Mouse (Mus musculus) adrenal gland, adult 8-10 months (tissue): ENCODE data around the gene Gm14226. TPM values are rescaled to one million over a fixed set of nuclear protein-coding genes. Genes with fewer than 3 reads are reported as not detected.
"Not testable (repeated sequence)": the region's sequence is repeated elsewhere in the genome, so short reads cannot be mapped to it uniquely, and the experiment has no call there.

Source experiments
- DNase-seq: peaks from one replicate; pipeline ENCODE4 v3.0.0; 2022
- total RNA-seq, 4 experiments: library from RNA; stranded (reverse); gene quantifications; 2 replicates each; pipeline ENCODE4 v1.2.4; 2022

Gene Gm14226
- total RNA-seq, 4 experiments from 2014 or later = 3.1 to 9.6 (median 4.6) TPM

- no peak for DNase-seq
These were observed 29.5 kb downstream of the Gm14226 start for GRCm38 (mm10) chr2:155047452-155048178.

DNA sequence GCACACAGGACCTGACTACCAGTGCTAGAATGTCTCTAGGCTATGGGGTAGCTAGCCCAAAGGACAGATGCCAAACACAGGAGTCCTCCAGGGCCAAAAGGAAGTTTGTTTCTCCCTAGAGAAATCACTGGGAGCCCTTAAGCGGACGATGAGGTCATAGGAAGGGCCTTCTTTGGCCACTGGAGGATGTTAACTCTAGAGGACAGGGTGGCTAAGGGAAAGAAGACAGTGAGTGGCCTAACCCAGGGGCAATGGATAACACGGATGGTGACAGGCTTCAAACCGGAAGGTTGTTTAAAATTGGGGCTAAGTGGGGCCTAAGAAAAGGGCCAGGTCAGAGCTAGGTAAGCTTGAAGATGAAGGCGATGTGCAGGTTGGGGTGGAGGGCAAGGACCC lies 32.0 kb downstream of the Gm14226 start:
- no peak for DNase-seq

GRCm38 (mm10) chr2:155050504-155051236 lies 32.6 kb downstream of the Gm14226 start:
- DNase-seq = peak; percentile 91

GRCm38 (mm10) chr2:155051622-155052351 lies 33.7 kb downstream of the Gm14226 start:
- DNase-seq = no peak

DNA sequence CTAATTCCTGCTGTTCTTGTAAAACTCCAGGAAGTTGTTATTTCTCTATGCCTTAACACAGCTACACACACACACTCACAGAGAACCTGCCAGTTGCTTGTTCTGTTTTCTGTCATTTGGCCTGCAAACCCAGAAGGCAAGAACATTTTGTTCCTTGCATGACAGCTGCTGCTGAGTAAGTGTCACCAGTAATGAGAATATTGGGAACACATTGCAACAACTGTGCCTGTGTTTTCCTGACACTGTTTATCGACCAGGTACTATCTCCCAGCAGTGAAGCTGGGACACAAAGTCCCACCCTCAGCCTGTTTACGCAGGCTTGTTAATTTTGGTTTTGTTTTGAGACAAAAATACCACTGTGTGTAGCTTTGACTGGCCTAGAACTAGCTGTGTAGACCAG lies 34.6 kb downstream of the Gm14226 start:
- DNase-seq = no peak

GRCm38 (mm10) chr2:155053512-155053911 lies 35.4 kb downstream of the Gm14226 start:
- DNase-seq = not testable (repeated sequence)

- DNase-seq = no peak
These were observed 36.6 kb downstream of the Gm14226 start for GRCm38 (mm10) chr2:155054672-155055071.

GRCm38 (mm10) chr2:155056076-155056578 lies 38.1 kb downstream of the Gm14226 start:
- no peak for DNase-seq

GRCm38 (mm10) chr2:155057361-155057760 lies 39.3 kb downstream of the Gm14226 start:
- no peak for DNase-seq

DNA sequence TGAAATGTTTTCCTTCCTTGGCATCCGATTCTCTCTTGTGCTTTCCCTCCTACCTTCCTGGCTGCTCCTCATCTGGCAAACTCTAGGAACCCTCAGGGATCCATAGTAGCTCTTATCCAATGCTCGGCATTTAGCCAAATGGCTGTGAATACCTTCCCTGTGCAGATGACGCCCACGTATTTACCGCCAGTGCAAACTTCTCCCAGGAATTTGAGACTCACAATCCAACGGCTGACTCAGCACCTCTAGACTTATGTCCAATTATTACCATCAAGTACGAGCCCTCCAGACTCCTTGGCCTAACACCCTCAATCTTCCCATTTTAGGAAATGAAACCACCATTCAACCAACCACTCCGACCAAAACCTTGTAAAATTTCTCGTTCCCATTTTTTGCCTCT lies 53.0 kb downstream of the Gm14226 start:
- no peak for DNase-seq

DNA sequence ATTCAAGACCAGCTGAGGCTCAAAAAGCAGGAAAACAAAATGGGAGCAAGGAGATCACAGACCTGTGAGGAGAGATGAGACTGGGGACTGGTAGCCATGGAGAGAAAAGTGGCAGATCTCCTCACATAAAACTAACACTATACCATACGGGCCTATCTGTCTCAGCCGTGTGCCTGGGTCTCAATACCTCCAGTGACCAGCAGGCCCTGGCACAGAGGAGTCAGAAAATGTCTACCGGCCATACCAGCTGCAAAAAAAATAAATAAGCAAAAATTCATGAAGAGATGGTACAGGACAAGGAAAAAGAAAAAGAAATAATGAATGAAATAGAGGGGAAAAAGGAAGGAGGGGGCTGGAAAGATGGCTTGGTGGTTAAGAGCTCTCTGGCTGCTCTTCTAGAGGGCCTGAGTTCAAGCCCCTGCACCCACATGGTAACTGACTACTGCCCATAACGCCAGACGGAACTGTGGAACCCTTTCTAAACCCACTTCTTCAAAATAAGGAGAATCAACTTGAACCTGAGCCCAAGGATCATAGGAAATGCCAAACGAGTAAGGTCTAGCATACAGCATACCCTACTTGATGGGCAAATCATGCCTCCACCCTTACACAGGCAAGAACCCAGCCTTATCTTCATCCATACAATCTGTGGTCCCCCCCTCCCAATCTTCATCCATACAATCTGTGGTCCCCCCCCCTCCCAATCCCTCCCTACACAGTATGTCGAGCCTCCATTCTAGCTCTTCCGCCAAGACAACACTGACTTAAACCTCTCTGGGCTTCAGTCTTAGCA lies 54.5 kb downstream of the Gm14226 start:
- DNase-seq = no peak

GRCm38 (mm10) chr2:155073347-155073746 lies 55.3 kb downstream of the Gm14226 start:
- DNase-seq = no peak

DNA sequence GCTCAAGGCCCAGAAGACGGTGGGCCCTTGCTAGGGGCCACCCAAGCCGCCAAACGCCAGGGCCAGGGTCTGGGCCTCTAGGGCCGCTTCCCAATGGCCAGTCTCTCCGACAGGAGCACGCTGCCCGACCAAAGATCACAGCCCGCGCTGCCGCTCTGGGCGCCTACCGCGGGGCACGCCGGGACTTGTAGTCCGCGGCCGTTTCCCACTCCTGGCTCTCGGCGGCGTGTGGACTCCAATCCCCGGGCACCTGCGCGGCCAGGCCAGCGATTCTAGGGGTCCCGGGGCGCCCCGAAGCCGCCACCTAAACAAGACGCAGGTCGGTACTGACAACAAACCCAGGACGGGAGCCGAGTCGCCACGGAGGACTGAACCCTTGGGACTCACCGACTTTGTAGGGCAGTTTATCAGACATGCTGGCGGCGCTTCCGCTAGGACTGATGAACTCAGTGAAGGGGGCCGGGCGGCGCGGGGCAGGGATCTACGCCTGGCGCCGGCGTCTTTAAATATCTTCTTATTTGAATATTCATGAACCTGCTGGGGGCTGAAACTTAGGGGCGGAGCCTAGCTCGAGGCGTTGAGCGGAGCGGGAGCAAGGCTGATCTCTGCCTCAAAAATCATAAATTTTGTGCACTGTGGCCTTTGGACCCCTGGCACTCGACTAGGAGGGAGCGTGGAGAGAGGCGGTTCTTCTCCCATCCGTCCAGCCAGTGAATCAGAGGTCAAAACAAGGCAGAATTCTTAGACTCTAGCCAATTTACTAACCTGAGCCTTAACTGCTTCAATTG lies 56.1 kb downstream of the Gm14226 start, which contains the start of gene Ahcy:
TSS of gene Ahcy (minus strand) at position 520 of the 788 bp plus-strand sequence.
- peak; percentile 89 for DNase-seq

DNA sequence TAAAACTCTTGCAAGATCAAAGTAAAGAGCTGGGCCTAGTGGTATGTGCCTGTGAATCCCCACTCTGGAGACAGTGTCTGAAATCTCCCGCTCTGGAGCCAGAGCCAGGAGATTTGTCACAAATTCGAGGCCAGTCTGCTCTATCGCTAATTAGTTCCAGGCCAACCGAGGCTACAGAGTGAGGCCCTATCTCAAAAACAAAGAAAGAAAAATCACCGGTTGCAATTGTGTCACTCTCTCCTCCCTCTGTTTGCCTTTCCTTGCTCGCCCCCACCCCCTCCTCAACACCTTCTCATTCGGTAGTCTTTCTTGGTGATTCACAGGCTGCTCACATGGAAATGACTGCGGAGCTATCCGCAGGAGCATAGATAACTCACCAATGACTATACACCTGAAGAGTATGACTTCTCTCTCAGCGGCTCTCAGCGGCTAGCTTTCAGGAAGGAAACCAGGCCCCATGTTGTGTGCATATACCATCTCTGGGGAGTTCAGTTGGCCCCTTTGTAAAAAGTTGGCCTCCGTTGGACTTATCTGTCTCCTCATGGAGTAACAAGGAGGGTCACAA lies 56.8 kb downstream of the Gm14226 start:
- DNase-seq = no peak

- no peak for DNase-seq
These were observed 57.6 kb downstream of the Gm14226 start for GRCm38 (mm10) chr2:155075649-155076048.

Other genes with a start within 250 kb of the Gm14226 start
- not detected for gene Gm14214, start 248.2 kb upstream of the Gm14226 start, total RNA-seq
- gene Raly, start 227.2 kb upstream of the Gm14226 start, total RNA-seq = 100 to 1,000 TPM; 186 to 218 (median 200) TPM
- not detected for gene a, start 226.9 kb upstream of the Gm14226 start, total RNA-seq
- 100 to 1,000 TPM in 2 of 4 experiments, 10 to 100 TPM in 2; 89.8 to 123 (median 98.0) TPM for gene Eif2s2, start 125.3 kb upstream of the Gm14226 start, total RNA-seq
- gene Ahcy, start 56.2 kb downstream of the Gm14226 start, total RNA-seq = 10 to 100 TPM; 33.8 to 39.2 (median 37.7) TPM
- 10 to 100 TPM; 47.2 to 72.7 (median 56.8) TPM for gene Itch, start 115.2 kb downstream of the Gm14226 start, total RNA-seq
- gene Dynlrb1, start 218.3 kb downstream of the Gm14226 start, total RNA-seq = 100 to 1,000 TPM; 209 to 378 (median 290) TPM